Mouse (Mus musculus): ENCODE results near the gene Hace1. TPM values are rescaled to one million over a fixed set of nuclear protein-coding genes. Genes with fewer than 3 reads are reported as not detected.

Gene Hace1
- polyA plus RNA-seq, 1 experiment from 2014 or later: 21.3 TPM

DNA sequence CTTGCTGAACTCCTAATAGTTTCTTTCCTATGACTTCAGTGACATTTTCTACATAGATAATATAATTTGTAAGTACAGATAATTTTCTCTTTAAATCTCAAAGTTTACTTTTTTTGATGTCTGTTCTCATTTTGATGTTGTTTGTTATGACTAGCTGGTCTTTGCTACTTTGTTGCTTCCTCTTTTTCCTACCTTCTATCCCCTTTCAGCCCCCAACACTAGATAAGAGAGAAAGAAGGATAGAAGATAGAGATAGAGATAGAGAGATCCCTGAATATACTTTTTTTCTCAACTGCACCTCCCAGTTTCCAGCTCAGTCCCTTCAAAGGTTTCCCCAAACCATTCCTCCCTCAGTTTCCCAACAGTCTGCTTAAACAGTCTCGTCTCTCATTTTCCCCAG lies 33.1 kb downstream of the Hace1 start:
- no peaks in the 10 kb centered on the region for H3K27me3 ChIP-seq (ENCODE audit: control insufficient read depth, insufficient read depth, low read length)
- no peaks in the 10 kb centered on the region for H3K4me1 ChIP-seq (ENCODE audit: control insufficient read depth, insufficient read depth, low read length)
- no peak overlapping the region for H3K9ac ChIP-seq (ENCODE audit: low read depth, low read length)
- H3K36me3 ChIP-seq (ENCODE audit: control insufficient read depth, insufficient read depth, low read length): peaks cover 7% of the 10 kb centered on the region; the same call in 1 of the 2 replicates
- no peak overlapping the region for H3K4me2 ChIP-seq (replicated peaks; ENCODE audit: low read depth, low read length)
- H3K9me3 ChIP-seq (ENCODE audit: control insufficient read depth, low read length): no peaks in the 10 kb centered on the region
- WGBS: 89% methylated on average over 1 of the region's 1 CpGs
- no peak overlapping the region for H3K4me3 ChIP-seq (ENCODE audit: low read length)
- H3K27ac ChIP-seq (ENCODE audit: low read depth, low read length): no peak overlapping the region
- no peak for ATAC-seq (ENCODE audit: low FRiP score, low TSS enrichment)

DNA sequence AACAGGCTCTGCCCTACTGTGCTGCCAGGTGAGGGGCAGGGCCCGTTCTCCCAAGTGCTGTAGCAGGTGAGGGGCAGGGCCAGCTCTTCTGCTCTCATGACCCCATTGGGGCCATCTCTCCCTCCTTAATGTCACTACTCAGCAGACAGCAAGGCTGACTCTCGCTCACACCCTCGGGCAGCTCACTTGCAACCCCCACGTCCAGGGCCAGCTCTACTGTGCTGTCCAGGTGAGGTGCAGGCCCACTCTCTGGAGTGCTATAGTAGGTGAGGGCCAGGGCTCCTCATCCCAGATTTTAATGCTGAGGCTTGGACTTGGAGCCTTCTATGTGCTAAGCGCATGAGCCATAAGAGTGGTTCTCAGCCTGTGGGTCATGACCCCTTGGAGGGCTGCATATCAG lies 38.4 kb downstream of the Hace1 start:
- WGBS: 90% methylated on average over 5 of the region's 5 CpGs
- Histone ChIP-seq H3K27me3 (ENCODE audit: control insufficient read depth, insufficient read depth, low read length) (no peaks in the 10 kb centered on the region), H3K9ac (ENCODE audit: low read depth, low read length) (no peak overlapping the region), H3K4me1 (ENCODE audit: control insufficient read depth, insufficient read depth, low read length) (no peaks in the 10 kb centered on the region), H3K4me2 (replicated peaks; ENCODE audit: low read depth, low read length) (no peak overlapping the region), H3K36me3 (ENCODE audit: control insufficient read depth, insufficient read depth, low read length) (peaks cover 2% of the 10 kb centered on the region; the same call in 1 of the 2 replicates), H3K9me3 (ENCODE audit: control insufficient read depth, low read length) (no peaks in the 10 kb centered on the region), H3K4me3 (ENCODE audit: low read length) (no peak overlapping the region), H3K27ac (ENCODE audit: low read depth, low read length) (no peak overlapping the region)
- ATAC-seq (ENCODE audit: low FRiP score, low TSS enrichment): no peak

DNA sequence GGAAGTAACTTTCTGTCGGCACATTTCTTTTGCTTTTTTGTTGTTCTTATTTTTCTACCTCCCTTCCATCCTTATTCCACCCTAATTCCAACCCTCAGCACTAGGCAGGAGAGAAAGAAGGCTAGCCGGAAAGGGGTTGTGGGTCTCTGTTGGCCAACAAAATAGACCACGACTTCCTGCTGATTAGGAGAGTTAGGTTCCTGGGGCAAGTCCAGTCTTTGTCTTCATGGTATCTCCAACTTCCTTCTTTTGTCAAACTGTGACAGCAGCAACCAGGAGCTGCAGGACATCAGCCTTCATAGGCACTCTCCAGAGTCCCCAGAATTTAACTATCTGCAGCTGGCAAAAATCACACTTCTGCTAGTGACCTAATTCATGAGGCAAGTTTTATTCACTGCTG lies 41.4 kb downstream of the Hace1 start:
- Histone ChIP-seq H3K9ac (ENCODE audit: low read depth, low read length) (no peak overlapping the region), H3K4me1 (ENCODE audit: control insufficient read depth, insufficient read depth, low read length) (no peaks in the 10 kb centered on the region), H3K9me3 (ENCODE audit: control insufficient read depth, low read length) (no peaks in the 10 kb centered on the region), H3K4me3 (ENCODE audit: low read length) (no peak overlapping the region), H3K27me3 (ENCODE audit: control insufficient read depth, insufficient read depth, low read length) (no peaks in the 10 kb centered on the region), H3K36me3 (ENCODE audit: control insufficient read depth, insufficient read depth, low read length) (peaks cover 5% of the 10 kb centered on the region; the same call in 1 of the 2 replicates), H3K27ac (ENCODE audit: low read depth, low read length) (no peak overlapping the region), H3K4me2 (replicated peaks; ENCODE audit: low read depth, low read length) (no peak overlapping the region)
- WGBS: 83% methylated on average over 3 of the region's 3 CpGs
- ATAC-seq (ENCODE audit: low FRiP score, low TSS enrichment): no peak

DNA sequence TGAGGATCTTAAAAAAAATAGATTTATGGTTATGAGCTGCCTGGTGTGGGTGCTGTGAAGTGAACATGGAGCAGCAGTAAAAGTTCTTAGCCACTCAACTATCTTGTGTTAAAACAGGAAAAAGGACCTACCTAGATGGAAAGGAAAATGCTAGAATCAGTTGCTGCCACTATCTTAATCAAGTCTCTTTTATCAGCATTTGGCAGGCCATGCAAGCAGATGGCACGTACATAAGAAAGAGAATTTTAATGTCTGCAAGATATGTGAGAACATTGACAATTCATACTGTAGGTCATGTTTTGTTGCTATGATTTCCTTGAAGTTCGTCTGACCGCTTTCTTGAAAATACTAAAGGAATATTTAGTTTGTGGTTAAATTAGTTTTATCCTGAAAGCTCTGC lies 54.4 kb downstream of the Hace1 start:
- H3K9me3 ChIP-seq (ENCODE audit: control insufficient read depth, low read length): no peaks in the 10 kb centered on the region
- no peak overlapping the region for H3K27ac ChIP-seq (ENCODE audit: low read depth, low read length)
- no peak overlapping the region for H3K9ac ChIP-seq (ENCODE audit: low read depth, low read length)
- H3K4me1 ChIP-seq (ENCODE audit: control insufficient read depth, insufficient read depth, low read length): no peaks in the 10 kb centered on the region
- no peaks in the 10 kb centered on the region for H3K36me3 ChIP-seq (ENCODE audit: control insufficient read depth, insufficient read depth, low read length)
- WGBS: 97% methylated on average over 3 of the region's 3 CpGs
- H3K4me3 ChIP-seq (ENCODE audit: low read length): no peak overlapping the region
- no peak for ATAC-seq (ENCODE audit: low FRiP score, low TSS enrichment)
- H3K4me2 ChIP-seq (replicated peaks; ENCODE audit: low read depth, low read length): no peak overlapping the region
- H3K27me3 ChIP-seq (ENCODE audit: control insufficient read depth, insufficient read depth, low read length): no peaks in the 10 kb centered on the region

DNA sequence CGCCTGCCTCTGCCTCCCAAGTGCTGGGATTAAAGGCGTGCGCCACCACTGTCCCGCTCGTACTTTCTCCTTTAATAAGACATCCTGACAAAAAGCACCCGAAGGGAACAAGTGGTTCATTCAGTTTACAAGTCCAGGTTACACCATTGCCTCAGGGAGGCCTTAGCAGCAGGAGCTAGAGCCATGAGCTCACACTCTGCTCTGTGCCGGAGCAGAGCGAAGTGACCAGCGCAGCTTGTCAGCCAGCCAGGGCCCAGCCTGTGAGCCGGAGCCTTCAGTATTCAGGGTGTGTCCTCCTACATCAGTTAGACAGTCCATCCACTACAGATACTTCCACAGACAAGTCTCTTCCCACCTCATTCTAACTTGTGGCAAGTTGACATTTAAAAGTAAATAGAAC lies 55.0 kb downstream of the Hace1 start:
- H3K4me3 ChIP-seq (ENCODE audit: low read length): no peak overlapping the region
- 94% methylated on average over 10 of the region's 10 CpGs for WGBS

DNA sequence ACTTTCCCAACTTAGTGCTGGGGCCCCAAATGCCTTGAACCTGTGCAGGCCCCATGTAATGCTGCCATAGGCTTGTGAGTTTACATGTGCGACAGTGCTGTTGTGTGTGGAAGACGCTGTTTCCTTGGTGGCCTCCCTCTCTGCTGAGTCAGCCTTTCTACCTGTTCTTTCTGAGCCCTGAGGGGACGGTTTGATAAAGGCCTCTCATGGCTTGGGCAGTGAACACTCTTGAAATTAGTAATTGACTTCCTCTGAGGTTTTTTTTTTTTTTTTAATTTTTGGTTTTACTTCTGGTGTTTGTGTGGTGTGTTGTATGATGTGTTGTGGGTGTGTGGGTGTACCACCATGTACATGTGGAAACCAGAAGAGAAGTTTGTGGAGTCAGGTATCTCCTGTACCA lies 57.6 kb downstream of the Hace1 start:
- no peak overlapping the region for H3K4me2 ChIP-seq (replicated peaks; ENCODE audit: low read depth, low read length)
- no peak overlapping the region for H3K4me3 ChIP-seq (ENCODE audit: low read length)
- ATAC-seq (ENCODE audit: low FRiP score, low TSS enrichment): no peak
- no peaks in the 10 kb centered on the region for H3K9me3 ChIP-seq (ENCODE audit: control insufficient read depth, low read length)
- 87% methylated on average over 3 of the region's 3 CpGs for WGBS
- no peaks in the 10 kb centered on the region for H3K4me1 ChIP-seq (ENCODE audit: control insufficient read depth, insufficient read depth, low read length)
- H3K36me3 ChIP-seq (ENCODE audit: control insufficient read depth, insufficient read depth, low read length): no peaks in the 10 kb centered on the region
- H3K27ac ChIP-seq (ENCODE audit: low read depth, low read length): no peak overlapping the region
- no peak overlapping the region for H3K9ac ChIP-seq (ENCODE audit: low read depth, low read length)
- H3K27me3 ChIP-seq (ENCODE audit: control insufficient read depth, insufficient read depth, low read length): no peaks in the 10 kb centered on the region

More for the DNA sequence above, 55.0 kb downstream of the Hace1 start:
- Histone ChIP-seq H3K4me2 (replicated peaks; ENCODE audit: low read depth, low read length) (no peak overlapping the region), H3K9ac (ENCODE audit: low read depth, low read length) (no peak overlapping the region), H3K27me3 (ENCODE audit: control insufficient read depth, insufficient read depth, low read length) (no peaks in the 10 kb centered on the region), H3K4me1 (ENCODE audit: control insufficient read depth, insufficient read depth, low read length) (no peaks in the 10 kb centered on the region), H3K36me3 (ENCODE audit: control insufficient read depth, insufficient read depth, low read length) (no peaks in the 10 kb centered on the region), H3K27ac (ENCODE audit: low read depth, low read length) (no peak overlapping the region), H3K9me3 (ENCODE audit: control insufficient read depth, low read length) (no peaks in the 10 kb centered on the region)
- ATAC-seq (ENCODE audit: low FRiP score, low TSS enrichment): no peak

DNA sequence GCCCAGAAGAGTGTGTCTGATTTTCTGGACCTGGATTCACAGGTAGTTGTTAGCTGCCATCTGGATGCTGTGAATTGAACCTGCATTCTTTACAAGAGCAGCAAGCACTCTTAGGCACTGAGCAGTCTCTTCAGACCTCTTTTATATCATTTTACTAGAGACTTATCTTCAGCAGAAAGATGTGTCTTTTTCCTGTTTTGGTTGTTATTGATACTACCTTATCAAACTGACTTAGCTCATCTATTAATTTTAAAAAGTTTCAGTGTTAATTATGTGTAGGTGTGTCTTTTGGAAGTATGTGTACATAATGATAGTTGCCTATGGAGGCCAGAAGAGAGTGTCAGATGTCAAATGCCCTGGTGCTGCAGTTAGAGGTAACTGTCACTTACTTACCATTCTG lies 62.1 kb downstream of the Hace1 start:
- H3K27ac ChIP-seq (ENCODE audit: low read depth, low read length): no peak overlapping the region
- H3K9ac ChIP-seq (ENCODE audit: low read depth, low read length): no peak overlapping the region
- H3K36me3 ChIP-seq (ENCODE audit: control insufficient read depth, insufficient read depth, low read length): no peaks in the 10 kb centered on the region
- H3K27me3 ChIP-seq (ENCODE audit: control insufficient read depth, insufficient read depth, low read length): no peaks in the 10 kb centered on the region
- no peaks in the 10 kb centered on the region; the same call in 1 of the 2 replicates for H3K9me3 ChIP-seq (ENCODE audit: control insufficient read depth, low read length)
- H3K4me1 ChIP-seq (ENCODE audit: control insufficient read depth, insufficient read depth, low read length): no peaks in the 10 kb centered on the region
- no peak overlapping the region for H3K4me3 ChIP-seq (ENCODE audit: low read length)
- H3K4me2 ChIP-seq (replicated peaks; ENCODE audit: low read depth, low read length): no peak overlapping the region
- ATAC-seq (ENCODE audit: low FRiP score, low TSS enrichment): no peak

DNA sequence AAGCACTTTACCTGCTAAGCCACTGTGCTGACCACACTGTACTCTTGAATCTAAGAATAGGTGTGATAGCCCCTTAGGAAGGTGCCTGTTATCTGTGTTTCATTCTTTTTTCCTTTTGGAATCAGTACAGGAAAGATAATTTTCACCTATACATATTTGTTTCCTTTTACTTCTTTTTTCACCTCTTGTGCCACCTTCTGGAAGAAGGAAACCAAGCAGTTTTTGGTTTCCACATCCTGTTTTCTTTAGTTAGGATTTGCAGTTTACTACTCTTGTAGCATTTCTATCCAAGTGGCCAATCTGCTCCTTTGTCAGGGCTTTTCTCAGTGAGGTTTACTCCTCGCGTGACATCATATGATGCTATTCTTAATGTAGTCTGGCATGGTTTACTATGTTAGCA lies 76.4 kb downstream of the Hace1 start:
- 97% methylated on average over 2 of the region's 2 CpGs for WGBS
- Histone ChIP-seq H3K27me3 (ENCODE audit: control insufficient read depth, insufficient read depth, low read length) (no peaks in the 10 kb centered on the region), H3K27ac (ENCODE audit: low read depth, low read length) (no peak overlapping the region), H3K4me2 (replicated peaks; ENCODE audit: low read depth, low read length) (no peak overlapping the region), H3K4me1 (ENCODE audit: control insufficient read depth, insufficient read depth, low read length) (no peaks in the 10 kb centered on the region), H3K36me3 (ENCODE audit: control insufficient read depth, insufficient read depth, low read length) (no peaks in the 10 kb centered on the region; the same call in 1 of the 2 replicates), H3K4me3 (ENCODE audit: low read length) (no peak overlapping the region), H3K9ac (ENCODE audit: low read depth, low read length) (no peak overlapping the region), H3K9me3 (ENCODE audit: control insufficient read depth, low read length) (no peaks in the 10 kb centered on the region)
- no peak for ATAC-seq (ENCODE audit: low FRiP score, low TSS enrichment)

DNA sequence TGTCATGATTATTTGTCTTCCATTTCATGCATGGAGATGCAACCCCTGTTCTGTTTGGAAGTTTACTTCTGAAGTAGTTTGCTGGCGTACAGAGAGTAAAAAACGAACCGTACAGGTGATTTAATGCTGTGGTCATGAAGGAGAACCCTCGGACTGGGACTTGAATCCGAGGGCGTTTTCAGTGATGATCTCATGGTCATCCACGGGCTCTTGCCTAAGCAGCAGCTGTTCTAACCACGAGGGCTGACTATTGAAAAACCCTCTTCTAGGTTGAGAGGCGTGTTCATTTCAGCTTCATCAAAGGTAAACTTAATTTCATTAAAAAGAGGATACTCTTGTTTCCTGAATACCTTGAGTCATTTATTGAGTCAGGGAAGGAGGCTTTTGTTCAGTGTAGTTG lies 84.4 kb downstream of the Hace1 start:
- Histone ChIP-seq H3K27me3 (ENCODE audit: control insufficient read depth, insufficient read depth, low read length) (no peaks in the 10 kb centered on the region), H3K36me3 (ENCODE audit: control insufficient read depth, insufficient read depth, low read length) (no peaks in the 10 kb centered on the region), H3K4me1 (ENCODE audit: control insufficient read depth, insufficient read depth, low read length) (no peaks in the 10 kb centered on the region), H3K9ac (ENCODE audit: low read depth, low read length) (no peak overlapping the region), H3K4me3 (ENCODE audit: low read length) (no peak overlapping the region), H3K4me2 (replicated peaks; ENCODE audit: low read depth, low read length) (no peak overlapping the region), H3K9me3 (ENCODE audit: control insufficient read depth, low read length) (peaks cover 2% of the 10 kb centered on the region; the same call in 1 of the 2 replicates), H3K27ac (ENCODE audit: low read depth, low read length) (no peak overlapping the region)
- 80% methylated on average over 9 of the region's 9 CpGs for WGBS
- no peak for ATAC-seq (ENCODE audit: low FRiP score, low TSS enrichment)

Measured in kidney, embryonic 14.5 days (tissue).